Mouse (Mus musculus) hindbrain, embryonic 16.5 days (tissue): ENCODE measurements around the gene H2afx. TPM values are rescaled to one million over a fixed set of nuclear protein-coding genes. Genes with fewer than 3 reads are reported as not detected.
A peak's percentile ranks its signal among the peaks of the same experiment; 100 is the strongest.
"Not testable (repeated sequence)": the region's sequence is repeated elsewhere in the genome, so short reads cannot be mapped to it uniquely, and the experiment has no call there.

ENCODE experiments used
- ATAC-seq: fragments of 200-750 bp; cut with Nextera tagmentation; 2 replicates; pipeline ENCODE4 v1.8.0; 2017; ENCODE audit warnings: moderate TSS enrichment, moderate library complexity
- H3K27ac ChIP-seq: fragments of 300-500 bp; sonication (generic); 2 replicates; pipeline ENCODE4 v1.5.1; 2014; ENCODE audit warnings: low read depth, mild to moderate bottlenecking, control low read depth, low read length, moderate library complexity
- H3K27me3 ChIP-seq: fragments of 300-500 bp; sonication (generic); replicated peaks from 2 replicates; pipeline ENCODE4 v1.6.1; 2014; ENCODE audit warnings: low read length; ENCODE audit not compliant: control insufficient read depth, insufficient read depth
- H3K36me3 ChIP-seq: fragments of 300-500 bp; sonication (generic); 2 replicates; pipeline ENCODE4 v1.6.1; 2014; ENCODE audit warnings: mild to moderate bottlenecking, low read length, moderate library complexity, mixed read lengths; ENCODE audit not compliant: control insufficient read depth, insufficient read depth
- H3K4me1 ChIP-seq: fragments of 300-500 bp; sonication (generic); 2 replicates; pipeline ENCODE4 v1.6.1; 2014; ENCODE audit warnings: low read depth, low read length; ENCODE audit not compliant: control insufficient read depth, insufficient read depth
- H3K4me2 ChIP-seq: fragments of 300-500 bp; sonication (generic); 2 replicates; pipeline ENCODE4 v1.6.1; 2014; ENCODE audit warnings: mild to moderate bottlenecking, low read length, control low read depth, moderate library complexity
- H3K4me3 ChIP-seq: fragments of 300-500 bp; sonication (generic); 2 replicates; pipeline ENCODE4 v1.5.1; 2014; ENCODE audit warnings: mild to moderate bottlenecking, low read length, control low read depth, moderate library complexity
- H3K9ac ChIP-seq: fragments of 300-500 bp; sonication (generic); 2 replicates; pipeline ENCODE4 v1.6.1; 2014; ENCODE audit warnings: low read depth, mild to moderate bottlenecking, control low read depth, low read length, moderate library complexity
- H3K9me3 ChIP-seq: fragments of 300-500 bp; sonication (generic); 2 replicates; pipeline ENCODE4 v1.6.1; 2014; ENCODE audit warnings: mild to moderate bottlenecking, low read length, moderate library complexity; ENCODE audit not compliant: control insufficient read depth
- WGBS: fragments of 180-500 bp; shearing (Covaris S2); extraction: QIAGEN DNeasy Blood & Tissue Kit; methylation state at CpG from one replicate; pipeline ENCODE4 v1.1.7; 2014; 5-methylcytosine and 5-hydroxymethylcytosine counted together
- polyA plus RNA-seq: library from polyadenylated mRNA; unstranded; fragments of >200 nt; fragmentation: Nextera tagmentation; extraction: Ambion mirVana; gene quantifications from 2 replicates; pipeline ENCODE4 v1.2.1, GENCODE M21; 2015

Gene H2afx
- polyA plus RNA-seq, 1 experiment from 2014 or later, result 106 TPM

DNA sequence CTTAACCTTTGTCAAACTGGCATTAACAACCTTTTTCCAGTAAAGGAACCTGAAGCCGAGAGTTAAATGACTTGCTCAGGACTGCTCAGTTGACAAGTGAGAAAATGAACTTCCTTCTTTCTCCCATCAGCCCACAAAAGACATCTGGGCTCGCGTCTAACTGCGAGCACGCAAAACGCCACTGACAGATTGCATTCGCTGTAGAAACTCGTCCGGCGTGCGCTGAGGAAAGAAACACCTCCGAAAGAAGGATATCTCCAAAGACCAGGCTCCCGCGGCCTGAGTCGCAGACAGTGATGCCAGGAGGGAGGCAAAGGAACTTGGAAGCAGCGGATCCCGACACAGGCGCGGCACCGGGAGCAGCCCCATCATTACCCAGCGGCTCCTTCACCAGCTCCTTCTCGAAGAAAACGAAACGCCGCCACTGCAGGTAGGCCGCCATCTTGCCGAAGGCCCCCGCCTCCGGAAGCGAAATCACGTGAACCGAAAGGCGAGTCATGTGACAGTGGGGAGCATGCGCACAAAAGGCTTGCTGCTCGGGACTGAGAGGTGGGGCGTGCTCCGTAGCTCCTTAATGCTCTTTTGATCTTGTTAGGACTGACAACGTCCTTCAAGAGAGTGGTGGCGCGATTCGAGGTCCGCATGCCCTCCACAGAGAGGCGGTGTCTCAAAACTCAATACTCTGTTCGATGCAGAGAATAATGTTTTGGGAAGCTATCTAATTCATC, 26.9 kb downstream of the H2afx start, which contains the start of gene Vps11:
Gene Vps11 (minus strand): TSS at position 481 of the 728 bp plus-strand sequence.
- 1% methylated on average over 44 of the region's 44 CpGs for WGBS
- Histone ChIP-seq H3K9me3 (no peaks in the 10 kb centered on the region), H3K27me3 (peaks cover 2% of the 10 kb centered on the region; the same call in 1 of the 2 replicates), H3K4me1 (peaks cover 6% of the 10 kb centered on the region), H3K36me3 (peaks cover 19% of the 10 kb centered on the region), H3K4me3 (peak within 1 kb of the TSS; percentile 90), H3K27ac (peak within 1 kb of the TSS; percentile 83), H3K9ac (peak within 1 kb of the TSS; percentile 88), H3K4me2 (peak within 1 kb of the TSS; percentile 67)
- ATAC-seq, result peak; percentile 94

GRCm38 (mm10) chr9:44361931-44362330, 27.4 kb downstream of the H2afx start:
- H3K9me3 ChIP-seq, H3K4me1 ChIP-seq, H3K27me3 ChIP-seq: not testable (repeated sequence)
- Histone ChIP-seq H3K27ac (peak overlapping the region; percentile 83), H3K9ac (peak overlapping the region; percentile 62), H3K4me3 (peak overlapping the region; percentile 90), H3K4me2 (peak overlapping the region; percentile 67), H3K36me3 (peaks cover 17% of the 10 kb centered on the region)
- ATAC-seq, result peak; percentile 54
- 50% methylated on average over 4 of the region's 4 CpGs for WGBS

DNA sequence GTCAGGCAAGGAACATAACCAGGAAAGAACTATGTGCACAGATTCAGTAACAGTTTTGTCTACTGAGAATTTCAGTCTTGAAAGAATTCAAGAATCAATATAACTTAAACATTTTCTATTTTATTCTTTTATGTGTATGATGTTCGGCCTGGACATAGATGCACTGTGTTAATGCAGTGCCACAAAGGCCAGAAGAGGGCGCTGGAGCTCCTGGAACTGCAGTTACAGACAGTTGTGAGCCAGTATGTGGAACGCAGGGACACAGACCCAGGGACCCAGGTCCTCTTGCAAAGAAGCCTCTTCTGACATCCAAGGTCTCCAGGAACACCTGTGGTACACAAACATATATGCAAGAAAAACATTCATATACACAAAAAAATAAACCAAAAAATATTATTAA, 30.0 kb downstream of the H2afx start:
- no peak for ATAC-seq
- WGBS, result 65% methylated on average over 3 of the region's 3 CpGs
- H3K9me3 ChIP-seq, result no peaks in the 10 kb centered on the region

GRCm38 (mm10) chr9:44373386-44373785, 38.9 kb downstream of the H2afx start:
- no peaks in the 10 kb centered on the region for H3K9me3 ChIP-seq
- no peaks in the 10 kb centered on the region for H3K27me3 ChIP-seq
- ATAC-seq, result no peak
- H3K4me2 ChIP-seq, result no peak overlapping the region
- no peak overlapping the region for H3K9ac ChIP-seq
- 0 out of 2 replicates have a peak, but pooled peaks cover 2% of the 10 kb centered on the region for H3K4me1 ChIP-seq
- no peak overlapping the region for H3K4me3 ChIP-seq
- H3K27ac ChIP-seq, result no peak overlapping the region
- H3K36me3 ChIP-seq, result no peaks in the 10 kb centered on the region

More for the DNA sequence above, 30.0 kb downstream of the H2afx start:
- Histone ChIP-seq H3K4me3 (no peak overlapping the region), H3K9ac (no peak overlapping the region), H3K4me1 (peaks cover 6% of the 10 kb centered on the region), H3K27me3 (peaks cover 2% of the 10 kb centered on the region; the same call in 1 of the 2 replicates), H3K36me3 (no peaks in the 10 kb centered on the region; the same call in 1 of the 2 replicates), H3K27ac (no peak overlapping the region), H3K4me2 (no peak overlapping the region)

GRCm38 (mm10) chr9:44376141-44376540, 41.6 kb downstream of the H2afx start:
- H3K27ac ChIP-seq, result no peak overlapping the region
- peaks cover under 1% of the 10 kb centered on the region; the same call in 1 of the 2 replicates for H3K36me3 ChIP-seq
- no peaks in the 10 kb centered on the region for H3K27me3 ChIP-seq
- no peak overlapping the region for H3K9ac ChIP-seq
- H3K4me1 ChIP-seq, result peaks cover 13% of the 10 kb centered on the region
- no peak overlapping the region for H3K4me2 ChIP-seq
- H3K9me3 ChIP-seq, result no peaks in the 10 kb centered on the region
- ATAC-seq, result no peak
- WGBS, result 93% methylated on average over 6 of the region's 6 CpGs
- no peak overlapping the region for H3K4me3 ChIP-seq

GRCm38 (mm10) chr9:44377335-44377734, 42.8 kb downstream of the H2afx start:
- ATAC-seq, H3K9ac ChIP-seq, H3K27ac ChIP-seq, H3K4me2 ChIP-seq, H3K27me3 ChIP-seq, H3K4me3 ChIP-seq, H3K9me3 ChIP-seq: not testable (repeated sequence)
- Histone ChIP-seq H3K36me3 (peaks cover 11% of the 10 kb centered on the region), H3K4me1 (peaks cover 13% of the 10 kb centered on the region)
- WGBS, result 90% methylated on average over 2 of the region's 2 CpGs

- H3K27me3 ChIP-seq, result no peaks in the 10 kb centered on the region
- 92% methylated on average over 5 of the region's 5 CpGs for WGBS
- ATAC-seq, result no peak
- H3K9me3 ChIP-seq, result no peaks in the 10 kb centered on the region
- peak overlapping the region; percentile 72 for H3K9ac ChIP-seq
- peak overlapping the region; percentile 12; the same call in 1 of the 2 replicates for H3K27ac ChIP-seq
- H3K4me2 ChIP-seq, result peak overlapping the region; percentile 54
- H3K4me1 ChIP-seq, result peaks cover 13% of the 10 kb centered on the region
- H3K4me3 ChIP-seq, result peak overlapping the region; percentile 88
- peaks cover 16% of the 10 kb centered on the region for H3K36me3 ChIP-seq
Observed at GRCm38 (mm10) chr9:44378153-44378730, 43.7 kb downstream of the H2afx start.

- Histone ChIP-seq H3K36me3 (peaks cover 25% of the 10 kb centered on the region), H3K27ac (peak within 1 kb of the TSS; percentile 86), H3K9me3 (no peaks in the 10 kb centered on the region), H3K4me3 (peak within 1 kb of the TSS; percentile 88), H3K4me1 (peaks cover 13% of the 10 kb centered on the region), H3K27me3 (no peaks in the 10 kb centered on the region), H3K4me2 (peak within 1 kb of the TSS; percentile 71), H3K9ac (peak within 1 kb of the TSS; percentile 93)
- peak; percentile 99 for ATAC-seq
- under 1% methylated on average over 78 of the region's 83 CpGs for WGBS
Observed at GRCm38 (mm10) chr9:44379054-44379834, 44.8 kb downstream of the H2afx start, which contains the start of gene Hyou1. Hyou1 (plus strand) TSS chr9:44379490.
